Mouse (Mus musculus): Measurements from ENCODE around the gene Rapgef4. TPM values are rescaled to one million over a fixed set of nuclear protein-coding genes. Genes with fewer than 3 reads are reported as not detected.

Rapgef4 gene
- polyA plus RNA-seq, 1 experiment from 2014 or later = 11.9 TPM

DNA sequence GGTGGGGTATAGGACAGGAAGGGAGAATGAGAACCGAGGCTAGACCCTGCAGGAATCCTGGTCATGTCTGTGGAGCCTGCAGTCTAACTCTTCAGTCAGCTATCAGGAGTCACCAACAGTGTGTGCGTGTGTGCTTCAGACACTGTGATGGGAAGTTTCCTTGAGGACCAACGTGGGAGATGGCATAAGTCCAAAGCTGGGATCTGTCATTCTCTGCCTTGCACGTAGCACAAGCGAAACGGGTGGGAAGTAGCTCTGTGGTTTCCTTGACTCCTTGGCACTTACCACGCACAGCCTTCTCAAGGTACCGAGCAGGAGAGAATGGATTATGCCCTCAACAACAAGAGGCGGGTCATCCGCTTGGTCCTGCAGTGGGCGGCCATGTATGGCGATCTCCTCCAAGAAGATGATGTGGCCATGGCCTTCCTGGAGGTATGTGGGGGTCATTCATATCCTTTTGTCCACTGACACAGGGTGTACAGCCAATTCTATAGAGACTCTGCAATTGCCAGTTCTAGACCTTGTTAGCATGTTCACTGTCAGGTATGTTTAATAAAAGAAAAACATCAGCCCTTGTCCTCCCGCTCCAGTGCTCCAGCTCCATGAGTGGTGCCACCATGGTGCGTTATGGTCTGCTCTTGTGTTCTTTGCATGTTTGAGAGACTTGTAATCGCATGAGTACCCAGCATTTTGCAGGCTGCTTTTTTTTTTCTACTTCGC, 241.9 kb downstream of the Rapgef4 start:
- H3K9ac ChIP-seq (ENCODE audit: low read length) = no peak overlapping the region
- no peak overlapping the region for H3K4me2 ChIP-seq (ENCODE audit: low read depth)
- no peaks in the 10 kb centered on the region for H3K9me3 ChIP-seq (ENCODE audit: control insufficient read depth, low read length)
- H3K4me1 ChIP-seq (ENCODE audit: control insufficient read depth, insufficient read depth, low read length) = no peaks in the 10 kb centered on the region
- no peaks in the 10 kb centered on the region for H3K36me3 ChIP-seq (ENCODE audit: control insufficient read depth, insufficient read depth, low read length)
- no peak overlapping the region for H3K27ac ChIP-seq (ENCODE audit: low read depth, low read length)
- 91% methylated on average over 16 of the region's 16 CpGs for WGBS
- no peak overlapping the region for H3K4me3 ChIP-seq (ENCODE audit: low read depth, low read length)
- ATAC-seq (ENCODE audit: insufficient read depth, low FRiP score, low TSS enrichment) = no peak
- DNase-seq (ENCODE audit: low spot score) = no peak
- H3K27me3 ChIP-seq (ENCODE audit: control insufficient read depth, insufficient read depth, low read length) = peaks cover 23% of the 10 kb centered on the region

DNA sequence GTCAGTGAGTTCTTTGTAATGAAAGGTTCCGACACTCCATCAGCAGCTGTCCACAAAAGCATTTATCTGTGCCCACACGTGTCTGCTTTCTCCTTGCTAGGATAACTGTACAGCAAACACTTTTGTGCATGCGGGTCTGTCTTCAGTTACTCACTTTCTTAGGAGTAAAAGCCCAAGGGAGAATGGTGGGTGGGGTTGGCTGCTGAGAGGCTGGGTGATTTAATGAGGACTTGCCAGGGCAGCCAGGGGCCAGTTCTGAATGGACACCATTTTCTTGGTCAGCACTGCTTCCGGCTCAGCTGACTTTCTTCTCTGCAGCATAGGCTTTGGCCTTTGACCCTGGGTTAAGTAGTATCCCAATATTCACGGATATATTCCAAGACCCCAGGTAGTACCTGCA, 242.4 kb downstream of the Rapgef4 start:
- H3K36me3 ChIP-seq (ENCODE audit: control insufficient read depth, insufficient read depth, low read length) = no peaks in the 10 kb centered on the region
- WGBS = 53% methylated on average over 5 of the region's 5 CpGs
- no peak overlapping the region for H3K4me3 ChIP-seq (ENCODE audit: low read depth, low read length)
- H3K27ac ChIP-seq (ENCODE audit: low read depth, low read length) = no peak overlapping the region
- no peak for DNase-seq (ENCODE audit: low spot score)
- peaks cover 20% of the 10 kb centered on the region for H3K27me3 ChIP-seq (ENCODE audit: control insufficient read depth, insufficient read depth, low read length)
- no peak for ATAC-seq (ENCODE audit: insufficient read depth, low FRiP score, low TSS enrichment)
- H3K4me1 ChIP-seq (ENCODE audit: control insufficient read depth, insufficient read depth, low read length) = no peaks in the 10 kb centered on the region
- no peak overlapping the region for H3K4me2 ChIP-seq (ENCODE audit: low read depth)
- no peak overlapping the region for H3K9ac ChIP-seq (ENCODE audit: low read length)
- H3K9me3 ChIP-seq (ENCODE audit: control insufficient read depth, low read length) = no peaks in the 10 kb centered on the region

DNA sequence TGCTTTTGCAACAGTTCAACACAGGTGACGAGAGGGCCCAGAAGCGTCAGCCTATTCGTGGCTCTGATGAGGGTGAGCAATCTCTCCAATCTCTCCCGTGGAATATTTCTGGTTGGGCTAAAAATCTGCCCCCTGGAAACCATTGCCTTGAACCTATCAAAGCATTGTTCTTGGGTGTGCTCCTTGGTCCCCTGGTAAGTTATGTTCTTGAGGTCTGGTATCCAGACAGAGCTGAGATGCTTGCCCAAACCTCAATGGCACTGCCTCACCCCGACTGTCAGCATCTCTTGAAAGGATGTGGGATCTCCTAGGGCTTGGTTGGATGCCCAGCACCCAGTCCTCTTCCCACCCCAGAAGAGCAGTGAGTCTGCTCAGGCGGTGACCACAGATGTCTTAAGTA, 245.0 kb downstream of the Rapgef4 start:
- 91% methylated on average over 6 of the region's 6 CpGs for WGBS
- no peak overlapping the region for H3K4me3 ChIP-seq (ENCODE audit: low read depth, low read length)
- DNase-seq (ENCODE audit: low spot score) = no peak
- H3K9me3 ChIP-seq (ENCODE audit: control insufficient read depth, low read length) = no peaks in the 10 kb centered on the region
- no peak overlapping the region for H3K4me2 ChIP-seq (ENCODE audit: low read depth)
- H3K9ac ChIP-seq (ENCODE audit: low read length) = no peak overlapping the region
- peaks cover 28% of the 10 kb centered on the region for H3K27me3 ChIP-seq (ENCODE audit: control insufficient read depth, insufficient read depth, low read length)
- H3K4me1 ChIP-seq (ENCODE audit: control insufficient read depth, insufficient read depth, low read length) = no peaks in the 10 kb centered on the region
- H3K36me3 ChIP-seq (ENCODE audit: control insufficient read depth, insufficient read depth, low read length) = no peaks in the 10 kb centered on the region
- ATAC-seq (ENCODE audit: insufficient read depth, low FRiP score, low TSS enrichment) = no peak
- no peak overlapping the region for H3K27ac ChIP-seq (ENCODE audit: low read depth, low read length)

DNA sequence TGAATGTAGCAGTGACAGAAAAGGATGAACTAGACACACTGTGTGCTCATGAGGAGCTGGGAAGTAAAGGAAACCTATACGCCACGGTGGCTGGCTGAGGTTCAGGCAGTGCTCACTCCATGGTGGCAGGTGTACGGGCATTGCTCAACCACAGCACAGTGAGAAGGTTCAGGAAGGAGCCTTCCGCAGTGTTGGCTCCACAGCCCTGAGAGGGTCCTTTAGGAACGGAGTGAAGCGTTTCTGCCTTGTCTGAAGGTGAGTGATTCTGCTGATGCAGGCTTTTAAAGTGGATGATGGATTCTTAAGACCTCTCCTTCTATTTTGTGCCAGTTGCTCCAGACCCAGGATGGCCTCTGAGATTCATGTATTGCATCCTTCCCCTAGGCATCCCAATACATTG, 246.4 kb downstream of the Rapgef4 start:
- Histone ChIP-seq H3K9me3 (ENCODE audit: control insufficient read depth, low read length) (no peaks in the 10 kb centered on the region), H3K4me3 (ENCODE audit: low read depth, low read length) (no peak overlapping the region), H3K4me2 (ENCODE audit: low read depth) (no peak overlapping the region), H3K36me3 (ENCODE audit: control insufficient read depth, insufficient read depth, low read length) (no peaks in the 10 kb centered on the region), H3K9ac (ENCODE audit: low read length) (no peak overlapping the region), H3K27me3 (ENCODE audit: control insufficient read depth, insufficient read depth, low read length) (peaks cover 42% of the 10 kb centered on the region), H3K4me1 (ENCODE audit: control insufficient read depth, insufficient read depth, low read length) (no peaks in the 10 kb centered on the region), H3K27ac (ENCODE audit: low read depth, low read length) (no peak overlapping the region)
- no peak for ATAC-seq (ENCODE audit: insufficient read depth, low FRiP score, low TSS enrichment)
- WGBS = 91% methylated on average over 6 of the region's 6 CpGs
- no peak for DNase-seq (ENCODE audit: low spot score)

DNA sequence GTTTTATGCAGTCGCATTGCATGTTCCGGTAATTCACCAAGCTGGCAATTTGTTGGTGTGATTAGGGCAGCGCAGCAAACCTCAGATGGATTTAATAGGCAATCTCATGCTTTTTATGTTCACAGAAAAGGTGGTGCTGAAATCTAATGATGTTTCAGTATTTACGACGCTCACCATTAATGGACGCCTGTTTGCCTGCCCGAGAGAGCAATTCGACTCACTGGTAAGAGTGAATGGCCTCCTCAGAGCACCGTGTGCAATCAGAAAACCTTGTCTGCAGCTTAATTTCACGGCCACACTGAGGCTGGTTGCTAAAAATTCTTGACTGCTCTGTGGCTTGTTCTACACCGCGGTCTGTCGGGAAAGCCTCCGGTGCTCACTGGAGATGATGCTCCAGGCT, 247.8 kb downstream of the Rapgef4 start:
- DNase-seq (ENCODE audit: low spot score) (peak; percentile 29), ATAC-seq (ENCODE audit: insufficient read depth, low FRiP score, low TSS enrichment) (peak; percentile 55; the same call in 1 of the 2 replicates)
- H3K36me3 ChIP-seq (ENCODE audit: control insufficient read depth, insufficient read depth, low read length) = no peaks in the 10 kb centered on the region
- H3K4me3 ChIP-seq (ENCODE audit: low read depth, low read length) = no peak overlapping the region
- no peaks in the 10 kb centered on the region for H3K9me3 ChIP-seq (ENCODE audit: control insufficient read depth, low read length)
- no peak overlapping the region for H3K9ac ChIP-seq (ENCODE audit: low read length)
- WGBS = 37% methylated on average over 14 of the region's 14 CpGs
- H3K27ac ChIP-seq (ENCODE audit: low read depth, low read length) = no peak overlapping the region
- H3K4me1 ChIP-seq (ENCODE audit: control insufficient read depth, insufficient read depth, low read length) = no peaks in the 10 kb centered on the region
- peaks cover 49% of the 10 kb centered on the region for H3K27me3 ChIP-seq (ENCODE audit: control insufficient read depth, insufficient read depth, low read length)
- peak overlapping the region; percentile 19; the same call in 1 of the 2 replicates for H3K4me2 ChIP-seq (ENCODE audit: low read depth)

DNA sequence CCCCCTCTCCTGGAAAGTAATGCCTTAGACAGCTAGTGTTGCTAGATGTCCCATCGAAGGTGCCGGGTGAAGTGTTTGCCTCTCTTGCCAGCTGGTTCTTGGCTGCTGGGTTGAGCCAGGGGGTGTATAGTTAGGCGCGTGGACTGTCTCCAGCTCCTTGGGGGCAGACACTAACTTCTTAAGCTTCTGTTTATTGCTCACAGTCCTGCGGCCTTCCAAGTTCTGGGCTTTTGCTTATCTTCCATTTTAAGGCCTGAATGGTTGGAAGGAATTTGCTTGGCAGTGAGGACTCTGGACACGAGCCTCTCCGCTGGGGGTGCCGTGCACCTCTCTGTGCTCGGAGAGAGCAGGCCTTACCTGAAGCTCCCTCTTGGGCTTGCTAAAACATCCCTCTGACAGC, 249.5 kb downstream of the Rapgef4 start:
- DNase-seq (ENCODE audit: low spot score) = no peak
- Histone ChIP-seq H3K4me3 (ENCODE audit: low read depth, low read length) (no peak overlapping the region), H3K36me3 (ENCODE audit: control insufficient read depth, insufficient read depth, low read length) (no peaks in the 10 kb centered on the region), H3K4me1 (ENCODE audit: control insufficient read depth, insufficient read depth, low read length) (no peaks in the 10 kb centered on the region), H3K27ac (ENCODE audit: low read depth, low read length) (no peak overlapping the region), H3K4me2 (ENCODE audit: low read depth) (no peak overlapping the region), H3K27me3 (ENCODE audit: control insufficient read depth, insufficient read depth, low read length) (peaks cover 45% of the 10 kb centered on the region), H3K9ac (ENCODE audit: low read length) (no peak overlapping the region), H3K9me3 (ENCODE audit: control insufficient read depth, low read length) (no peaks in the 10 kb centered on the region)
- WGBS = 84% methylated on average over 9 of the region's 9 CpGs
- ATAC-seq (ENCODE audit: insufficient read depth, low FRiP score, low TSS enrichment) = no peak

DNA sequence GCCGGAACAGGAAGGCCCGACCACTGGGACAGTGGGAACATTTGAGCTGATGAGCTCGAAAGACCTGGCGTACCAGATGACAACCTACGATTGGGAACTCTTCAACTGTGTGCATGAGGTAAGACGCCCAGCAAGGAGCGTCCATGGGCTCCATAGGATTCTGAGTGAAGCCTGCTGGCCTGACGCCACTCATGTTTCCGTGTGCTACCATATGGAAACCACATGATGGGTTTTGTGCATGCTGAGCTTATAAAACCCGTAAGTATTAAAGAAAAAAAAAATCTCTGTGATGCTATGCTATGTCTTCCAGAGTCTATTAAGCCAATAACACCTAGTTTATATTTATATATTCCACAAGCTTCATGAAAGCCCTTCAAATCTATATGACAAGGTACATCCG, 253.0 kb downstream of the Rapgef4 start:
- Histone ChIP-seq H3K9ac (ENCODE audit: low read length) (no peak overlapping the region), H3K4me3 (ENCODE audit: low read depth, low read length) (no peak overlapping the region), H3K27me3 (ENCODE audit: control insufficient read depth, insufficient read depth, low read length) (peaks cover 35% of the 10 kb centered on the region), H3K36me3 (ENCODE audit: control insufficient read depth, insufficient read depth, low read length) (no peaks in the 10 kb centered on the region), H3K4me2 (ENCODE audit: low read depth) (no peak overlapping the region), H3K27ac (ENCODE audit: low read depth, low read length) (no peak overlapping the region), H3K4me1 (ENCODE audit: control insufficient read depth, insufficient read depth, low read length) (no peaks in the 10 kb centered on the region), H3K9me3 (ENCODE audit: control insufficient read depth, low read length) (no peaks in the 10 kb centered on the region)
- 80% methylated on average over 11 of the region's 11 CpGs for WGBS
- ATAC-seq (ENCODE audit: insufficient read depth, low FRiP score, low TSS enrichment) = no peak
- DNase-seq (ENCODE audit: low spot score) = no peak

DNA sequence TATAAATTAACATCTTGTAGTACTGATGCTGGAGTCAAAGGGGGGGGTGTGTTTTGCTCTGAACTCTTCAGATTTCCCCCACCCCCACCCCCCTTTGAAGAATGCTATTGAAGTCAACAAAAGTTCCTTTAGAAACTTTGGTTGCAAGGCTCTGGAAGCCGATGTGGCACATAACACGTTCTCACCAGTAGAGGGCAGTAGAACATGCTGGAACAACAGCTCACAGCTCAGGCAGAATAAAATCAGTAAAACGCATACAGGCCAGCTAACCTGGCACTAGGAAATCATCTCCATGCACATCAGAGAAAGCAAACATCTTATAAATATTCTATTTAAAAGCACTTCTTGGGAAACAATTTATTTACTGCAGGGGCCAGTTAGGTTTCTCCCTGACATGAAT, 253.9 kb downstream of the Rapgef4 start:
- no peak overlapping the region for H3K4me3 ChIP-seq (ENCODE audit: low read depth, low read length)
- 3% methylated on average over 3 of the region's 3 CpGs for WGBS
- H3K9ac ChIP-seq (ENCODE audit: low read length) = no peak overlapping the region
- DNase-seq (ENCODE audit: low spot score) (peak; percentile 62), ATAC-seq (ENCODE audit: insufficient read depth, low FRiP score, low TSS enrichment) (no peak)
- H3K27ac ChIP-seq (ENCODE audit: low read depth, low read length) = no peak overlapping the region
- peaks cover 33% of the 10 kb centered on the region for H3K27me3 ChIP-seq (ENCODE audit: control insufficient read depth, insufficient read depth, low read length)
- H3K4me2 ChIP-seq (ENCODE audit: low read depth) = no peak overlapping the region
- no peaks in the 10 kb centered on the region for H3K36me3 ChIP-seq (ENCODE audit: control insufficient read depth, insufficient read depth, low read length)
- no peaks in the 10 kb centered on the region for H3K9me3 ChIP-seq (ENCODE audit: control insufficient read depth, low read length)
- no peaks in the 10 kb centered on the region for H3K4me1 ChIP-seq (ENCODE audit: control insufficient read depth, insufficient read depth, low read length)

DNA sequence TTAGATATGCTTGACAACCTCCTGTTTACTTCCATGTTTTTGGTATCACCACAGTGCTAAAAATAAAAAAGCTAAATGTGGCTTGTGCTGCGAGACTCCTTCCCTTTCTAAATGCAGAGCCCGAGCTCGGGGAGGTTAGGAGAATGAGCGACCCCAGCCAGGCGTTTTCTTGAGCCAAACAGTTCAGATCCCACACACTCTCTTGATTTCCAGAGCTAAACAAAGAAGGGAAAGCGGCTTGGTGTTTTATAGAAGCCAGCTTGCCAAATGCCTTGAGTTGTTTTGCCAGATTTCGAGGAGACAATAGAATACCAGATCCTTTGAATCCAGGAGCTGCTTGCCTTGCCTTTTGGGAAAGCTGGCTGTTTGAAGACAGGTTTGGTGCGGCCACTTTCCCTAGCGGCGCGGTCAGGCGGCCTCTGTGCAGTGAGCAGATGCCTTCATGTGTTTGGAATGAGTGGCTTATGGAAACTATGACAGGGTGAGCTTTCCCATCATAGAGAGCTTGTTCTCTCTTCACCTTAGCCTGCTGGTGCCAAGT, 254.4 kb downstream of the Rapgef4 start:
- Histone ChIP-seq H3K9ac (ENCODE audit: low read length) (no peak overlapping the region), H3K4me1 (ENCODE audit: control insufficient read depth, insufficient read depth, low read length) (no peaks in the 10 kb centered on the region)
- 68% methylated on average over 12 of the region's 12 CpGs for WGBS

More for the DNA sequence above, 254.4 kb downstream of the Rapgef4 start:
- Histone ChIP-seq H3K9me3 (ENCODE audit: control insufficient read depth, low read length) (no peaks in the 10 kb centered on the region), H3K4me2 (ENCODE audit: low read depth) (no peak overlapping the region), H3K36me3 (ENCODE audit: control insufficient read depth, insufficient read depth, low read length) (no peaks in the 10 kb centered on the region), H3K27ac (ENCODE audit: low read depth, low read length) (no peak overlapping the region), H3K4me3 (ENCODE audit: low read depth, low read length) (no peak overlapping the region), H3K27me3 (ENCODE audit: control insufficient read depth, insufficient read depth, low read length) (peaks cover 31% of the 10 kb centered on the region)
- ATAC-seq (ENCODE audit: insufficient read depth, low FRiP score, low TSS enrichment) (no peak), DNase-seq (ENCODE audit: low spot score) (no peak)
